Mouse (Mus musculus): ENCODE results near the gene Inhba.
A peak's percentile ranks its signal among the peaks of the same experiment; 100 is the strongest.

The Inhba gene

GRCm38 (mm10) chr13:16023070-16024039, 11.7 kb downstream of the Inhba start:
- DNase-seq, result no peak

DNA sequence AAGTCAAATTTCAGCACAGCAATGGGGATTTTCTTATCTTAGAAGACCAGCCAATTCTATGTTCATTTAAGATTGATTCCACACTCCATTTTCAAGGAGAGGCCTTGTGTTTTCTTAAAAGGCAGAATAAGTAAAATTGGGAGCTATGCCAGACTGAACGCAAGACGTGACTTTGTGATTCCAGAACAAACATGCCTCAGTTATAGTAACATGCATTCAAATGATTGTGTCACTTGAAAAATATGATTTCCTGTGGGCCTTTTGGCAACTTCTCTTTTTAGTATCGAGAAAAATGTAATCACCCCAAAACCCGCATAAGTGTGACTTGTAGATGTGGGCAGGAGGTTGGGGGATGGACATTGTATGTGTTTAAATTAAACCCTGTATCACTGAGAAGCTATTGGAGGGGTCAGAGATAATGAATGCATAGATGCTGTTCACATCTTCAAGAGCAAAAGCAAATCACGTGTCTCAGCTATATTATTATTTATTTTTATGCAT, 19.0 kb downstream of the Inhba start:
- no peak for DNase-seq

DNA sequence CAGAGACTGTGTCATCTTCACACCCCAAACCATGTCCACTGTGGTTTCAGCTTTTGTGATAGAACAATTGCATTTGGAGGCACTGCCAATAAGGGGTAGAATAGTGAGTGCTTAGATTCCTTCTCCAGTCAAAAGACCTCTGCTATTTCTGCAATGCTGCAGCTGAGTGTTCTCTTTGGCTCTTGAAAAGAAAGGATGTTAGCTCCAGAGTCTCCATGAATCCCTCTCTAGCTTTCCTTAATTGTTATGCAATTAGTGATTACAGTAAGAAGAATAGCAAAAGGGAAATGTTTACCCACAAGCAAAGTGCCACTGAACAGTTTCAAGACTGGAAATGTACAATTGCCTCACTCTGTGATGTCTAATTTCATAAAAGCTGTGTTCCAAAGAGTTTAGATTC, 20.8 kb downstream of the Inhba start:
- DNase-seq, result no peak

DNA sequence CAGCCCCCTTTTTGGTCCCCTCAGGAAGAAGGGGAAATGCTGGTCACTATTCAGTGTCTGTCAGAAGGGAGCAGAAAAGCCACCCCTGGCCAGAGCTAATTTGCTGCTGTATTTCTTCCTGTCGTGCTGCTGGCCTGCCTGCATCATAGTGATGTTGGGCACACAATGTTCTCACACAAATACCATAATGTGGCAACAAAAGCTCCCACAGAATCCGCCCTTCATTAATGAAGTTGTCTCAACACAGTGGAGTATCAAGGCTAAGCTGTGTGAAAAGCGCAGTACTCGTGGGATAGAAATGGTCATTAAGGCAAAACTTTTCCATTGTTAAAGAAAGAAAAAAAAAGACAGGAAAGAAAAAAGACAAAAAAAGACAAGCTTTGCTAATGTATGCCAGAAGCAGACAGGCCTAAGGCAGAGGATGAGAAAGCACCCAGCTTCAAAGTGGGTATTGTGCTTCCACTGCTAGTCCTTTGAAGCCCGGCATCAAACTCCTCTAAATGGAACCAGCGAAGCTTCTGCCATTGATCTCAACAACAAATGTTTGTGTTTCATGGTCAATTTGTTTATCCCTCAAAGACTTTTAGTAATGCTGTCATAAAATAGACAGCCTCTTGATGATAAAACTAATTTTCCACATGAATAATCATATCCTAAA, 21.4 kb downstream of the Inhba start:
- DNase-seq, result no peak

GRCm38 (mm10) chr13:16069079-16069478, 57.4 kb downstream of the Inhba start:
- no peak for DNase-seq

- no peak for DNase-seq
These were observed 65.6 kb downstream of the Inhba start for GRCm38 (mm10) chr13:16077276-16077675.

DNA sequence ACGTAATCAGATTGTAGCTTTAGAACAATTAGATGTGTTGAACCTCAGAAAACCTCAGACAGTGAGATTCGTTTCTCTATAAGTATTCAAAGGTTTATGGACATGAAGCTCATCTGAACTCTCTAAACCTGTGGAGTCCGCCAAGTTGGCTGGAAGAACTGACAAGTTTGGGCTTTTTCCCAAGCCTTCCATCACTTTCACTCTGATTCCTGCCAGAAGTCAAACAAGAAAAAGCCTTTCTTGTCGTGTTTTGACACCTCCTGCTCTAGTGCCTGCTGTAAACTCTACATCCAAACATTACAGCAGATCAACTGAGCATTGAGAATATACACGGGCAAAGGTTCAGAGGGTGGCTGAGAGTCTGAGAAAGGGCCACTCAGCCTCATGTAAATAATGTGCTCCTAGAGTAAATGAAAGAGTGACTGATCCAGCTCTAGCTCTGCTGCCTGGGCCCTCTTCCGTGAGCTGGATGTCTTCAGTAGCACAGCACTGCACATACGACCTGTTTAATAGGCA, 66.6 kb downstream of the Inhba start:
- DNase-seq, result peak; percentile 27

DNA sequence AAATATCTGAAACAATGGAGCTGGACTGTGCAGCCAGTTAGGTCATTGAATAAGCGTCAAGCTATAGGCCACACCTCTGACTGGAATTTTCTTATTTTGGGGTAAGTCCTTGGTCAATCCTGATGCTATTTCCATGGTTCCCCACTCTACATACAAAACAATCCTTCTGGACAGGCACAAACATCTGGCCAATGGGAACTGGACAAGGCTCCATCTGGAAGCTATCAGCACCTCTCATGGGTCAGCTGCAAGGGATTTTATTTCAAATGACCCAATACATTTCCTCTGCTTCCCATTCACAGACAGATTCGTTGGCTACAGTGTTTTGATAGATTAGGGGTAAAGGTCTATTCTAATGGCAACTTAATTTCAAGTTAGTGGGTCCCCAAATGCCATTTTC, 68.6 kb downstream of the Inhba start:
- DNase-seq, result no peak
